Mouse (Mus musculus) adrenal gland, adult 8-10 months (tissue): Measurements from ENCODE around the gene Tanc2. TPM values are rescaled to one million over a fixed set of nuclear protein-coding genes. Genes with fewer than 3 reads are reported as not detected.
A peak's percentile ranks its signal among the peaks of the same experiment; 100 is the strongest.

ENCODE experiments used
- DNase-seq: peaks from one replicate; pipeline ENCODE4 v3.0.0; 2022
- total RNA-seq, 4 experiments: library from RNA; stranded (reverse); gene quantifications; 2 replicates each; pipeline ENCODE4 v1.2.4; 2022

The Tanc2 gene
- total RNA-seq, 4 experiments from 2014 or later, result 14.7 to 22.8 (median 18.6) TPM

- no peak for DNase-seq
Measured at GRCm38 (mm10) chr11:105931380-105931779, 341.6 kb downstream of the Tanc2 start.

DNA sequence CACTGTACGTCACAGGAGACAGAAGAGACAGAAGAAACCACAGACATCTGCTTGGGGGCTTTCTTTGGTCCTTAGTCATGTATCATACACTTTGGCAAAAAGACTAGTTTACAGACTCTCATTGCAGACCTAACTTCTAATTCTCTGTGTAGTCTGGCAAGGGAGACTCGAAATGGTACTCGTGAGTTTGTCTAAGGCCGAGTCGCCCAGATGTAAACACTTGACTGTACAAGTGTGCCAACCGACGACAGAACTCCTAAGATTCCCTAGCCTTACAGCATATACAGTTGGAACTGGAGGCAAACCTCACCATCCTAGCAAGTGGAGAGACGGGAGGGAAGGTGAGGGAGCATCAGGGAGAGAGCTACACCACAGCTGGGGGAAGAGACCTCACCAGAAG, 344.0 kb downstream of the Tanc2 start:
- DNase-seq, result no peak

- no peak for DNase-seq
Measured at GRCm38 (mm10) chr11:105934303-105934711, 344.5 kb downstream of the Tanc2 start.

DNA sequence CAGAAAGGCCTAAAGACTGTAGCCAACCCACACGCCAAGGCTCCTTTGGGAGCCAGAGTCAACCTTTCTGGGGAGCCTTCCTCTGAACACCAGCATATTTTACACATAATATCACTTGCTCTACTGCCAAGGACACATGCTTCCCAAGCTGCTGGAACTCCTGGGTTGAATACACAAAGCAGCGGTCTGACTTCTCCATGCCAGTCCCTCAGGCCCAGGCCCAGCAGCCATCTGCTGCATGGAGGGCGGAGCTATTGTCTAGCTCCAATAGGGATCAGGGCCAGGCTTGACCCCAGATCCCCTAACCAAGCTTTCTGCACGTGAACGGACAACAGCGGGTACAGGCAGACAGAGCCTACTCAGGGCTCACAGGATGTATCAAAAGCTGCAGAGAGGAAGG, 345.0 kb downstream of the Tanc2 start:
- DNase-seq, result no peak

DNA sequence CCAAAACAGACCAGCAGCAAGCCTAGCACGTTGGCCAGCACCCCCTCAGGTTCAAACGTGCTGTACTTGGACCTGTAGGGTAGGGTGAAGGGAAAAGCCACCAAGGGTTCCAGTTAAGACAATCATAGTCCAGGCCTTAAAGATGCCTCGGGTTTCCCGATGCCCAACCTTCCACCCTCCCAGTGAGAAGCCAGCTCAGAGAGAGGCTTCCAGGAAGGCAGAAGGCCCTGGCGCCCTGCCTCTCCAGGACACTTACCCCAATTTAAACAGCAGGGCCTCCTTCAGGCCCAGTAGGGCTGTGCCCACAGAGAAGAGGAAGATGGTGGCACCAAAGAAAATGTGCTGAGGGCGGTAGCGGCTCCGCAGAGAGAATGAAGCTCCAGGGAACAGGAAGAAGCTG, 345.7 kb downstream of the Tanc2 start:
- no peak for DNase-seq

- peak; percentile 64 for DNase-seq
Measured at GRCm38 (mm10) chr11:105936200-105936599, 346.4 kb downstream of the Tanc2 start.

- no peak for DNase-seq
Measured at GRCm38 (mm10) chr11:105936974-105937373, 347.2 kb downstream of the Tanc2 start.

DNA sequence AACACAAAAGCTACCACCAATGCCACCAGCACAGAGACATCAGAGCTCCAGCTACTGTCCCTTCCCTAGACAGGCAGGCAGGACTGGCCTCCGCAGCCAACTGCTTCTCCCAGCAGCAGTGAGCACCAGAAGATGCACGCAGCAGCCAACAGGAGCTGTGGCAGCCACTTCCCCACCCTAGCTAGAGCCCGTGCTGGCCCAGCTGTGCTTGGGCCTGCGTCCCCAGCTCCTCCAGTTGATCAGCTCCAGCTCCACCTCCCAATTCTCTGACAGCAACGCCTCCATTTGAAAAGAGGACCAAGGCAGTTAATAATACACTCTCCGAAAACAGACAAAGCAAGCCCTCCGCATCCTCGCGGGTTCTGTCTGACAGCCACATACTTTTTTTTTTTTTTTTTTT, 349.0 kb downstream of the Tanc2 start:
- no peak for DNase-seq

DNA sequence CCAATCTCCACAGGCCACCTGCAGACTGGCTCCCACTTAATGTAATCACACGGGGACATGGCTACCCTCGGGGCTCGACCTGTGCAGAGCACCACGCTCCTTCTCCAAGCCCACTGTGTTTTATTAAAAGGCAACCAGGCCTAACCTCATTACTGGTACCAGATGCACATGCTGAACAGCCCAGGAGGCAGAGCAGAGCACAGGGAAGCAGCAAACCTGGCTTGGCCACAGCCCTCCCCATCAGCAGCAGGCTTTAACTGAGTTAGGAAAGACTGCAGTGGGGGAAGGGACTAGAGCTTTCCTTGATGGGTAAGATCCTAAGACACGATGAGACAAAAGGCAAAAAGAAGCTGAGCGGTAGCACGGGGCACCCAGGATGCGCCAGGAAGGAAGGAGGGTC, 352.2 kb downstream of the Tanc2 start:
- no peak for DNase-seq

- peak; percentile 69 for DNase-seq
Measured at GRCm38 (mm10) chr11:105943133-105944102, 353.6 kb downstream of the Tanc2 start.

- peak; percentile 73 for DNase-seq
Measured at GRCm38 (mm10) chr11:105944126-105944621, 354.4 kb downstream of the Tanc2 start.

DNA sequence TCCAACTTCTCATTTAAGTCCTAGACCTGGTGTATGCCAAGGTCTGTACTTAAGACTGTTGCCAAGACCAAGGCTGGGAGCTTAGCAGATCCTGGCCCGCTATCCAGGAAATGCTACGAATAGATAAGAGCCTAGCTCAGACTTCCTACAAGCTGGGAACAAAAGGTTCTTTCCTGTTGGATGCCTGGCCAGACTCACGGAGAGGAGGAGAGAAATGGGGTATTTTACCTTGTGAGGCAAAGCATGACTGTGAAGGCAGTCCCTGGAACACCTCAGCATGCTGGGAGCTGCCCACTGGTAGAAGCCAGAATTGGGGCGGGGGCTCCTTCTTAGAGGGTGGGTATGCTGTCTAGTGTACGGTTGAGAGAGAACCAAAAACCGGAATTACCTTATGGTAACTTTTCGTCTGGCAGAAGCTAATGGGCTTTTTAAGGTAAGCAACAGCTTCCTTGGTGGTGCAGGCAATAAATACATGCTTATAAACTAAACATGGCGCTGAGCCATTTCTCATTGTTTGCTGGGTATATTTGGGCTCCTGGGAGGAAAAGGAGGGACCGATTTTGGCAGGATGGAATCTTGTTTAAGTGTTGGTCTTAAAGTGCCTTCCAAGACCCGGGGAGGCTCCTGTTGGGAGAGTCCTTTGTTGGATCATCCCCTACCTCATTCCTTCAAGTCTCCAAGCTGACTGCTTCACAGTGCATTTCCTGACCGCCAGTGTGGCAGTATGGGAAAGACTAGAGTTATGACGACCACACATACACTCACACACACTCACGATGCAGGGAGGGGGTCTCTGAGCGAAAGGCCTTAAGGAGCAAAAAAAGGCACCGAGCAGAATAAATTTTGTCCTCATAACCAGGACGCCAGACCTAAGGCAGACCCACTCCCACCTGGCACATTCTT, 355.2 kb downstream of the Tanc2 start:
- DNase-seq, result no peak

- DNase-seq, result no peak
Measured at GRCm38 (mm10) chr11:105946694-105947154, 356.9 kb downstream of the Tanc2 start.

- no peak for DNase-seq
Measured at GRCm38 (mm10) chr11:105948255-105948654, 358.5 kb downstream of the Tanc2 start.

- DNase-seq, result no peak
Measured at GRCm38 (mm10) chr11:105950519-105950918, 360.7 kb downstream of the Tanc2 start.

GRCm38 (mm10) chr11:105951601-105952044, 361.8 kb downstream of the Tanc2 start:
- no peak for DNase-seq

DNA sequence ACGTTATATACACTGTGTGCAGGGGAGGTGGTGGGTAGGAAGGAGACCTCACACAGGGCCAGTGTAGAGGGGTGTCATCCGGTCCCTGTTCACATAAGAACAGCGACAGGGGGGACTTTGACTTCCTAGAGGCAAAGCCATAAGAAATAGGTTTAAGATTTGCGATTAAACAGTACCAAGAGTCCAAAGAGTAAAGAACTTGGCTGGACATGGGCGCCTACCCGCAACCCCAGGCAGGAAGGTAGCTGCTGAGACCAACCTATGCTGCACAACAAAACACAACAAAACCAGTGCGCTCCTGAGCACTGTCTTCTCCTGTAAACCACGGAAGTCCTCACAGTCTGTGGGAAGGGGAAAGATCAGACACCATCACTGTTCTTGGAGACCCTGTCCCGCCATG, 362.3 kb downstream of the Tanc2 start:
- no peak for DNase-seq

GRCm38 (mm10) chr11:105952911-105953386, 363.2 kb downstream of the Tanc2 start, which contains the start of gene Cyb561:
TSS of gene Cyb561 (minus strand) at chr11:105953336.
- no peak for DNase-seq

DNA sequence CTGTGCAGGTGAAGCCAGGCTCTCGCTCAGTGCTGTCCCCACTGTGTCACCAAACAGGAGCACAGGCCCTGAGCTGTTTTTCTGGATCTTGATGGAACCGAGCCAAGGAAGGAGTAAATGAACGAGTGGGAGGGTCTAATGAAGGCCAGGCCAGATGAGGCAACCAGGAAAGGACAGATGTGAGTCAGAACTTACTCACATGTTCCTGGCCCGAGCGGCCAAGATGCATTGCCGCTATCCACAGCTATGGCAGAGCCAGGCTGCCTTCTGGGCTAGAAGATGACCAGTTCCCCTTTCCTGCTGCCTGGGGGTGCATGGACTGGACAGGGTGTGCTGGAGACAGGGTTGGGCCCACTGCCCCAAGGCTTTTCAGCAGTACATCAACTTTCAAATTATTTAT, 363.6 kb downstream of the Tanc2 start:
- peak; percentile 86 for DNase-seq

- DNase-seq, result no peak
Measured at GRCm38 (mm10) chr11:105955815-105956430, 366.1 kb downstream of the Tanc2 start.

DNA sequence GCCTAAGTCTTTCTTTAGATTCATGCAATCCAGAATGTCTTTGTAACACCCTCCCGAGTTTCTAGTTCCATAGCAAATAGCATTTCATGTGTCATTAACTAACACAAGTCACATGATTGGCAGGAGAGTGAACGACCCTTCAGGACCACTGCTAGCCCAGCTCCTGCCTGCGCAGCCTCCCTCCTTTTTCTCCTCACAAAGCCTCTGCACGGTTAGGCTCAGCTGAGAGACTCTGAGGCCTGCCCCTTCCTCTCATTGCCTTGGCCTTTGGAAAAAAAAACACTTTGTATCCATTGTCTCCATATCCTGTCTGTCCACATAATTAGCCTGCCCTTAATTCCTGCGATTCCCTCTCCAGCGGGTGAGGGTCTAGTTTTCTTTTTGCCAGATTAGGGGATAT, 367.7 kb downstream of the Tanc2 start:
- DNase-seq, result no peak

DNA sequence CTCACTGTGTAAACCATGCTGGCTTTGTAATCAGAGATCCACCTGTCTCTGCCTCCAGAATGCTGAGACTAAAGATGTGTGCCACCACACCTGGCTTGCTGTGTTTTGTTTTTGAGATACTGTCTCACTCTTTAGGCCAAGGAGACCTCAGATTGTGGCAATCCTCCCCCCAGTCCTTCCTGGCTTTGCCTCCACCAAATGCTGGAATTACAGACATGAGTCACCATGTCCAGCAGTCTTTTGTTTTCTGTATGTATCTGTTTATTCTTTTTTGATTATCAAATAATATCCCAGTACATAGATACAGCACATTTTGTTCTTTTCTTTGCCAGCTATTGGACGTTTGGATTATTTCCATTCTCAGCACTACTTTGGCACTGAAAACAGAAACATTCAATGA, 368.8 kb downstream of the Tanc2 start:
- DNase-seq, result no peak
